Mouse (Mus musculus) intestine, postnatal 0 days (tissue): ENCODE measurements around the gene Cadm3. TPM values are rescaled to one million over a fixed set of nuclear protein-coding genes. Genes with fewer than 3 reads are reported as not detected.

ENCODE experiments used
- ATAC-seq: fragments of 200-750 bp; cut with Nextera tagmentation; 2 replicates; pipeline ENCODE4 v1.8.0; 2017; ENCODE audit warnings: mild to moderate bottlenecking, moderate TSS enrichment, moderate library complexity
- H3K27ac ChIP-seq: fragments of 300-500 bp; sonication (generic); 2 replicates; pipeline ENCODE4 v1.5.1; 2014; ENCODE audit warnings: mild to moderate bottlenecking, low read depth, low read length, moderate library complexity
- H3K27me3 ChIP-seq: fragments of 300-500 bp; sonication (generic); replicated peaks from 2 replicates; pipeline ENCODE4 v1.6.1; 2014; ENCODE audit warnings: low read length, mixed read lengths; ENCODE audit not compliant: control insufficient read depth, insufficient read depth
- H3K36me3 ChIP-seq: fragments of 300-500 bp; sonication (generic); 2 replicates; pipeline ENCODE4 v1.6.1; 2014; ENCODE audit warnings: mild to moderate bottlenecking, moderate library complexity; ENCODE audit not compliant: control insufficient read depth, insufficient read depth
- H3K4me1 ChIP-seq: fragments of 300-500 bp; sonication (generic); replicated peaks from 2 replicates; pipeline ENCODE4 v1.6.1; 2014; ENCODE audit warnings: antibody characterized with exemption, low read length, mixed read lengths; ENCODE audit not compliant: control insufficient read depth, insufficient read depth
- H3K4me2 ChIP-seq: fragments of 300-500 bp; sonication (generic); replicated peaks from 2 replicates; pipeline ENCODE4 v1.6.1; 2014; ENCODE audit warnings: low read depth, mild to moderate bottlenecking, moderate library complexity
- H3K4me3 ChIP-seq: fragments of 300-500 bp; sonication (generic); 2 replicates; pipeline ENCODE4 v1.5.1; 2014; ENCODE audit warnings: low read depth, low read length
- H3K9ac ChIP-seq: fragments of 300-500 bp; sonication (generic); 2 replicates; pipeline ENCODE4 v1.6.1; 2014; ENCODE audit warnings: mild to moderate bottlenecking, low read depth, low read length
- H3K9me3 ChIP-seq: fragments of 300-500 bp; sonication (generic); 2 replicates; pipeline ENCODE4 v1.6.1; 2016; ENCODE audit warnings: mixed run types; ENCODE audit not compliant: control insufficient read depth
- CTCF ChIP-seq: sonication (generic); IDR thresholded peaks from 2 replicates; pipeline ENCODE4 v1.5.1; 2016; ENCODE audit warnings: low read depth, mild to moderate bottlenecking, control low read depth, antibody characterized with exemption, moderate library complexity
- WGBS: fragments of 180-500 bp; shearing (Covaris S2); extraction: QIAGEN DNeasy Blood & Tissue Kit; methylation state at CpG from one replicate; pipeline ENCODE4 v1.1.7; 2014; 5-methylcytosine and 5-hydroxymethylcytosine counted together
- polyA plus RNA-seq: library from polyadenylated mRNA; unstranded; fragments of >200 nt; fragmentation: Nextera tagmentation; extraction: Ambion mirVana; gene quantifications from 2 replicates; pipeline ENCODE4 v1.2.1, GENCODE M21; 2015

Cadm3 gene
- polyA plus RNA-seq, 1 experiment from 2014 or later, result 0.85 TPM

DNA sequence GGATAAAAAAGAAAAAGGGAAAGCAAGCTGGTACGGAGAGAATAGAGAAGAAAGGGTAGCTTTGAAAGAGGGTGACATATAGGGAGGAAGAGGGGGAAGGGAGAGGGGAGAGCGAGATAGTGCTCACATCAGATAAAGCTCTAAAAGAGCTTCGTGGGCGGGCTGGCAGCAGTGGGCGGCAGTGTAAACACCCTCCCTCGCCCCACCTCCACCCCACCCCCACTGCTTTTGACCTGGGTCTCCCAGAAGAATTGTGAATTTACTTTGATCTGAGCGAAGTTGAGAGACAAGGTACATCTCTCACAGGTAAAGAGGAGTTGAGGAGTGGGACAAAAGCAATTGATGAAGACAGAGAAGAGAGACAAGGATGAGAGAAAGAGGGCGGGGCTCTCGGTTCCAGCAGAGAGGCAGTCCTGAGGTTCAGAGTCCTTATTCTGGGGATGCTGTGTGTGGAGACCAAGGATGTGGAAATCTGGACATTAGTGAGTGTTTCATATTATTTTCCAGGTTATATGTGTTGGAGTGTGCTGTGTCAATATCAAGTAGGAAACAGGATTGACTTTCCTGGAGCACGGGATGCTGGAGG is 17.0 kb downstream of the Cadm3 start, which contains the start of gene Aim2:
Aim2 (plus strand) TSS at position 508 of the 586 bp plus-strand sequence.
- Histone ChIP-seq H3K9me3 (no peaks in the 10 kb centered on the region), H3K4me3 (no peak within 1 kb of the TSS), H3K27ac (no peak within 1 kb of the TSS), H3K36me3 (no peaks in the 10 kb centered on the region), H3K4me1 (no peaks in the 10 kb centered on the region), H3K4me2 (peak within 1 kb of the TSS; percentile 17), H3K9ac (no peak within 1 kb of the TSS), H3K27me3 (no peaks in the 10 kb centered on the region)
- WGBS, result 11% methylated on average over 10 of the region's 10 CpGs
- TF ChIP-seq CTCF, result no peak
- no peak for ATAC-seq

DNA sequence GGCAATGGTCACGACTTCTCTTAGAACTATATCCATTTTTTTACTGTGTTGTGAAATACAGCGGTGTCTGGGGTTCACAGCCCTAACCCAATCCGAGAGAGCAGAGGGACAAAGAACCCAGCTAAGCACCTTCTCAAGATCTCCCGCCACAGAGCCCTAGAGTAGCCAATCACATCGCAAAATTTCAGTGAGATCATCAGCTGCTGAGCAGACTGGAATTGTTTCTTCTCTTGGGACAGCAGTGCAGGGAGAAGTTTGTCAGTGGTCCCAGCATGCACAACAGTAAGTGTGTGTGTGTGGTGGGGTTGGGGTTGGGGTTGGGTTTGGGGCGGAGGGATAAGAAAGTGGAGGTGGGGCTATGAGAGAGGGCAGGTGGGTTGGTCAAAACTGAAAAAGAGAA is 17.5 kb downstream of the Cadm3 start:
- Histone ChIP-seq H3K4me1 (no peaks in the 10 kb centered on the region), H3K4me3 (no peak overlapping the region), H3K36me3 (no peaks in the 10 kb centered on the region), H3K9me3 (no peaks in the 10 kb centered on the region), H3K4me2 (peak overlapping the region; percentile 17), H3K9ac (no peak overlapping the region), H3K27ac (no peak overlapping the region), H3K27me3 (no peaks in the 10 kb centered on the region)
- TF ChIP-seq CTCF, result no peak
- under 1% methylated on average over 6 of the region's 6 CpGs for WGBS
- ATAC-seq, result no peak

DNA sequence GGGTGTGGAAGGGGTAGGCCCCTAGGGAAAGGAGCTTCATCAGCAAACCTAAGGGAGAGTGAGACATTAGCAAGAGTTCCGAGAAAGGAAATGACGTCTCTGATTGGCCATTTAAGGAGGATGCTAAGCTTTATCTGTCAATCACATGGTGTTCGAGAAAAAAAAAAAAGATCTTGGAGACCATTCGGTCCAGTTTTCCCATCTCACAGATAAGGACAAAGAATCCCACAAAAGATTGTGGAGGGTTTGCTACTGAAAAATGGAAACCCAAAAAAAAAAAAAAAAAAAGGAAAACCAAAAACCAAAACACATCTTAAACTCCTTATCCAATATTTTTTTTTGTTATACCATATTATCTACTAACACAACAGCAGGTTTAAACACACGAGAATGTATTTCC is 18.3 kb downstream of the Cadm3 start:
- no peaks in the 10 kb centered on the region for H3K9me3 ChIP-seq
- H3K4me1 ChIP-seq, result no peaks in the 10 kb centered on the region
- H3K4me3 ChIP-seq, result no peak overlapping the region
- no peaks in the 10 kb centered on the region for H3K27me3 ChIP-seq
- TF ChIP-seq CTCF, result no peak
- ATAC-seq, result no peak
- H3K36me3 ChIP-seq, result no peaks in the 10 kb centered on the region
- no peak overlapping the region for H3K9ac ChIP-seq
- H3K27ac ChIP-seq, result no peak overlapping the region
- WGBS, result 71% methylated on average over 5 of the region's 5 CpGs
- H3K4me2 ChIP-seq, result no peak overlapping the region

DNA sequence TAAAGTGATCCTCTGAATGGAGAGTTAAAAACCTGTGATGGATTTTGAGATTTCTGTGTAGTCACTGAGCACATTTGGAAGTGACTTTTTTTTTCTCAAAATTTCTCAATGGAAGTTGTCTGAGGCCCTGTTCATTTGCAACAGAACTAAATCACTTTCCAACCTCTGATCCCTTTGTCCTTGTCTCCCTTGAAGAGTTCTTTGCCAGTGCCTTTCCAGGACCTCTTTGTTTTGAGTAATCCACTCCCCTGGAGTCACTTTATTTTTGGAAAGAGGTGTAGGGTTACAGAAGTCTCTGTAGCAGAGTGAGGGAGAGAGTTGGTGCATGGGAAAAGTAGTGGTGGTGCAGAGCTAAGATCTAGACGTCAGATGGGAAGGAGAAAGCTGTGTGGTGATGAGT is 19.0 kb downstream of the Cadm3 start:
- H3K4me2 ChIP-seq, result no peak overlapping the region
- TF ChIP-seq CTCF, result no peak
- no peaks in the 10 kb centered on the region for H3K9me3 ChIP-seq
- H3K27me3 ChIP-seq, result no peaks in the 10 kb centered on the region
- no peaks in the 10 kb centered on the region for H3K4me1 ChIP-seq
- no peaks in the 10 kb centered on the region for H3K36me3 ChIP-seq
- no peak for ATAC-seq
- 45% methylated on average over 1 of the region's 1 CpGs for whole genome bisulfite sequencing
- H3K27ac ChIP-seq, result no peak overlapping the region
- no peak overlapping the region for H3K9ac ChIP-seq
- H3K4me3 ChIP-seq, result no peak overlapping the region

DNA sequence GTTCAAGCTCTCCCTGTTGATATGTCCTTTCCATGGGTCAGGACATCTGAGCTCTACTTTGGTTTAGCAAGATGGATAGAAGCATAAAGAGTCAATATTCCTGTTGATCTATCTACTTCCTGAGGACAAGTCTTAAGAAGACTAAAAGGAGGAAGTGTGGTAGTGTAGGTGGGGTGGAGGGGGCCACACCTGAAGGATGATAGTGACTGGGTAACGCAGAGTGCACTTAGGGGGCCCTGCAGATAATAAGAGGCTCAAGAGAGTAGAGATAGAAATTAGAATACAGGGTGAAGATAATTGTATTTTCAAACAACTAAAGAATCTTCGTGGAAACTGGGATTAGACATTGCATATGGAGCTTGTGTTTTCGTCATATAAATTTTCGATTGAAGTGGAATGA is 22.4 kb downstream of the Cadm3 start:
- Histone ChIP-seq H3K4me1 (no peaks in the 10 kb centered on the region), H3K27me3 (no peaks in the 10 kb centered on the region), H3K36me3 (no peaks in the 10 kb centered on the region), H3K9ac (no peak overlapping the region), H3K4me3 (no peak overlapping the region), H3K4me2 (no peak overlapping the region), H3K9me3 (no peaks in the 10 kb centered on the region), H3K27ac (no peak overlapping the region)
- 87% methylated on average over 4 of the region's 4 CpGs for WGBS
- ATAC-seq, result no peak
- TF ChIP-seq CTCF, result no peak

DNA sequence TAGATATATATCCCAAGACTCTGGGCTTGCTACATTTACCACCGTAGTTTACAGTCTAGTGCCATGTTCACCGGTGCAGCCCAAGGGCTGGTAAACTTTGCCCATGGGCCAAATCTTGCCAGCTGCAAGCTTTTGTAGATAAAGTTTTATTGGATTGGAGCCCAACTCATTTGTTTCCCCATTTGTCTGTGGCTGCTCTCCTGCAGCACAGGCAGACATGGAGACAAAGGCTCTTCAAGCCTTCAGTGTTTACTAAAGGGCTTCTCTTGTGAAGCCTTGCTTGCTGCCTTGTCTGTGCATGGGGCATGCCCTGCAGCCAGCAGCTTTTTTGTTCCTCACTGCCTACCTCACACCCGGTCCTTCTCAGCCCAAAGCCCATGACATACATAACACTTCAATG is 23.6 kb downstream of the Cadm3 start:
- ATAC-seq, result no peak
- Histone ChIP-seq H3K9me3 (no peaks in the 10 kb centered on the region), H3K27ac (no peak overlapping the region), H3K4me1 (no peaks in the 10 kb centered on the region), H3K36me3 (no peaks in the 10 kb centered on the region), H3K4me2 (no peak overlapping the region), H3K27me3 (no peaks in the 10 kb centered on the region), H3K4me3 (no peak overlapping the region), H3K9ac (no peak overlapping the region)
- 63% methylated on average over 3 of the region's 3 CpGs for WGBS
- no peak for TF ChIP-seq CTCF

DNA sequence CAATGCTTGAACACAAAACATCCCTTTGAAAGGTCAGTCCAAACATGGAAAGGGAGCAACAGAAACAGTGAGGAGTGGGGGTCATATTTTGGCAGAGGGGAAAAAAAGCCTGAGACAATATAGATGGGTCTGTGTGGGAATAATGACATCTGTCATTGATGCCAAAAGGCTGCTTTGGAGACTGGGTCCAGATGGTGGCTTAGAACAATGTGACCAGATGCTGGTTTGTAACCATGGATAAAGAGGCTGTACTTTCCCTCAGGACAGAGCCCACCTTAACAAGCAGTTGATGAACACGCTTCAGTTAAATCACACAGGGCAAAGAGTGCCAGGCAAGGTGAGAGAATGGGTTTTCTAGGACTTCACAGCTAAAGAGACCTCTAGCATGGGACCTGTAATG is 25.1 kb downstream of the Cadm3 start:
- H3K4me2 ChIP-seq, result no peak overlapping the region
- no peaks in the 10 kb centered on the region for H3K4me1 ChIP-seq
- H3K27ac ChIP-seq, result no peak overlapping the region
- no peak overlapping the region for H3K4me3 ChIP-seq
- H3K9ac ChIP-seq, result no peak overlapping the region
- H3K27me3 ChIP-seq, result no peaks in the 10 kb centered on the region
- H3K9me3 ChIP-seq, result no peaks in the 10 kb centered on the region
- no peak for ATAC-seq
- H3K36me3 ChIP-seq, result no peaks in the 10 kb centered on the region
- 79% methylated on average over 1 of the region's 1 CpGs for WGBS
- TF ChIP-seq CTCF, result no peak
